Mouse (Mus musculus): ENCODE measurements at regions not wholly inside any gene's neighbourhood (a gene's known extent, or its start where the extent isn't known, plus 50 kb on each side); places are given as distances from the start of the nearest gene placed in this dataset.

- WGBS = 53% methylated on average over 2 of the region's 2 CpGs
- TF ChIP-seq CTCF (IDR thresholded peaks at IDR 0.05; ENCODE audit: insufficient read depth, low read length) (no peak), POLR2A (IDR thresholded peaks at IDR 0.05; ENCODE audit: borderline replicate concordance, extremely low read depth, low read depth, low read length) (no peak)
- no peak for DNase-seq
- H3K4me1 ChIP-seq (ENCODE audit: control insufficient read depth, insufficient read depth, low read length) = no peaks in the 10 kb centered on the region
- no peak overlapping the region for H3K4me3 ChIP-seq (replicated peaks; ENCODE audit: extremely low read depth, low read depth, low read length)
These were observed 99.1 kb downstream of the Gpr65 start for GRCm38 (mm10) chr12:98367583-98367982.

DNA sequence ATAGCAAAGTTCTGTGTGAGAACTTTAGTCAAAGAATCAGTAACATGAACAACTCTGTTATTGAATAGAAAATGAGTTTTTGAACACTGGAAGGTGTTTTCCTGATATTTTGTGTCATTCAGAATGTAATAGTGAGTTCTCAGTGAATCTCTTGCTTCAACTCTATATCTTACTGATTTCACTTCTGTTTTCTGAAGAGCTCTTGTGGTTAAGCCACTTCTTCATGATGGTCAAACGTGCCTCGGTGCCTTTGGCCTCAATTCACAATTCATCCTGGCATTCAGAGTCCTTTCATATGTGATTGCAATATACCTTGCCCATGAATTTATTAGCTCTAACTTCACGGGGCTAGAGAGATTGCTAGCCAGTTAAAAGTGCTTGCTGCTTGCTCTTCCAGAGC is 102.3 kb downstream of the Gpr65 start:
- H3K4me3 ChIP-seq (replicated peaks; ENCODE audit: extremely low read depth, low read depth, low read length) = no peak overlapping the region
- H3K4me1 ChIP-seq (ENCODE audit: control insufficient read depth, insufficient read depth, low read length) = no peaks in the 10 kb centered on the region
- 42% methylated on average over 3 of the region's 3 CpGs for WGBS
- DNase-seq = no peak
- TF ChIP-seq CTCF (IDR thresholded peaks at IDR 0.05; ENCODE audit: insufficient read depth, low read length) = no peak
- no peak for TF ChIP-seq POLR2A (IDR thresholded peaks at IDR 0.05; ENCODE audit: borderline replicate concordance, extremely low read depth, low read depth, low read length)

DNA sequence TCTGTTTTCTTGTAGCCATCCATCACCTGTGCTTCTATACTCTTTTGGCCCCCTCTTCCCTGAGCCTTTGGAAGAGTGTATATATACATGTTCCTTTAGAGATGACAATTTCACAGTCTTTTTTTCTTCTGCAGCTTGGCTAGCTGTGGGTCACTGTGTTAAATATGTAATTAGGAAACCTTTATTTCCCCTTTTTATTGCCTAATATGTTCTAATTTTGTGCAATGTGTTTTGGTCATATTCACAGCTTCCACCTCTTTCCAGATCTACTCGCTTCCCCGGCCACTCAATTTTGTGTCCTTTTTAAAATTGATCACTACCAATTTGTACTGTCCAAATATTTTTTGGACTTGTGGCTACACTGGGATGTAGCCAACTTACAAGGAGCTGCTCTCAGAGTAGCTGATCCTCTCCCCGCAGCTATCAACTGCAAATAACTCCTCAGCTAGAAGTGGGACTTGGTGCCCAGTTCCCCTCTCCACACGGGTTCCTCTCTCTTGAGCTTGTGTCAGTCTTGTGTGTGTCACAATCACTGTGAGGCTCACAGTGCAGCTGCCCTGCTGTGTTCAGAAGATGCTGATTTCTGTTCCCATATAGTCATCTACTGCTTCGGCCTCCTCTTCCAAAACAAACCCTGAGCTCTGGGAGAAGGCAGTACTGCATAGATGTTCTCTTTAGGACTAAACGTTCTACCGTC is 106.9 kb downstream of the Gpr65 start:
- no peak for DNase-seq
- no peaks in the 10 kb centered on the region for H3K4me1 ChIP-seq (ENCODE audit: control insufficient read depth, insufficient read depth, low read length)
- no peak for TF ChIP-seq CTCF (IDR thresholded peaks at IDR 0.05; ENCODE audit: insufficient read depth, low read length)
- no peak for TF ChIP-seq POLR2A (IDR thresholded peaks at IDR 0.05; ENCODE audit: borderline replicate concordance, extremely low read depth, low read depth, low read length)
- H3K4me3 ChIP-seq (replicated peaks; ENCODE audit: extremely low read depth, low read depth, low read length) = no peak overlapping the region
- WGBS = 73% methylated on average over 7 of the region's 7 CpGs
